Mouse (Mus musculus): Measurements from ENCODE around the gene Moap1.

Gene Moap1

DNA sequence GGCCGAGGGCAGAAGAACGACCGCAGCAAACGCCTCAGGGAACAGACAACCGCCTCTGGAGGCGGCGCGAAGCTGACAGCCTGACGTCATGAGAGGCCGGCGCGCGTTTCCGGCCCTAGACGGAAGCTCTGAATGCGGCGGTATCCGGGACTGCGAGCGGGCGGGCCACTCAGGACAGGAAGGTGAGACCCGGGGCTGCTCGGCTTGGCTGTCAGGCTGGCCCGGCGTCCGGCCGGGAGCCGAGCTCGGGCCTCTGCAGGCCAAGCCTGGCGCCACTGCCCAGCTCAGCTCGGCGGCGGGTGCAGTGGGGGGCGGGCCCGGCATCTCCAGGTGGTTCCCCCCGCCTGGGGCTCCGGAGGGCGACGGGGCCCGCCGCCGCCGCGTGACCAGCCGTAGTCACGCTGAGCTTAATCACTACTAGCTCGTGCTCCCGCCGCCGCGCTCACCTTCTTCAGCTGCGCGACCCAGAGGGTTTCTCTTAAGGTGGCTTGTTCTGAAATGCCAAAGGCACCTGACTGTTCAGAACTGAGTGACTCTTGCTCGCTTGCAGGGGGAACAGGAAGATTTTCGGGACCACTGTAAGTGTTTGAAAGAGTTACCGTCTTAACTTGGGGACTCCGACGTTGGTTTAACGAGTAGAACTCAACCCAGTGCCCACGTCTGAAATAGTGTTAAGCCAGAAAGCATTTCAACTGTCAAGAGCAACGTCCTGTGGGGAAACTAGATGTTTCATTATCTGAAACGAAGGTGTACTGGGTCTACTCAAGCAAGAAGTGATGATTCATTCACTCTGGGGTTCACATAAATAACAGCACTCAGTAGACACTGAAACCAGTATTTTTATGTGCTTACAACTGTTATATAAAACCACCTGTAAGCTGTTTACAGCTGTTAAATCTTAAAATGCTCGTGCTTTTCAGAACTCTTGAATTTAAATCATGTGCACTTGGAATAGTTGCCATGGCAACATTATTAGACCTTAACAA is at the start of gene Moap1, which contains the start of gene Tmem251:
Moap1 (minus strand) TSS at position 73 of the 986 bp plus-strand sequence.
Tmem251 (plus strand) TSS at position 174 of the 986 bp plus-strand sequence.
- DNase-seq = peak; percentile 99

DNA sequence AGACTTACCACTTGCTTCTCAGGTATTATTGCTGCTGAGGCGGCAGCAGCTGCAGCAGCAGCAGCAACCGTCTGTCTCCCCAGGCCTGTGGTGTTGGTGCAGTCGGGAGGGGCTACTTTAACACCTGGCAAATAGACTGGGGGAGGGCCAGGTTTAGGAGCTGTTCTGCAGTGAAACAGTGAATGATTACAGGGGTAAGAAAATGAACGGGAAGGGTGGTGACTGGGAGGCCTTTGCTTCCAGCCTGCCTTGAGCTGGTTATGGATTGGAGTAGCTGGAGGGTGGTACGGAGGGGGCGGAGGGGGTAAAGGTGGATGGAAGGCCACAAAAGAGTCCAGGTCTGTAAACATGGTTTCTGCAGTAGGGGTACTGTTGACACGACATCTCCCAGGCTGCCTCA is 44.5 kb upstream of the Moap1 start:
- no peak for DNase-seq

DNA sequence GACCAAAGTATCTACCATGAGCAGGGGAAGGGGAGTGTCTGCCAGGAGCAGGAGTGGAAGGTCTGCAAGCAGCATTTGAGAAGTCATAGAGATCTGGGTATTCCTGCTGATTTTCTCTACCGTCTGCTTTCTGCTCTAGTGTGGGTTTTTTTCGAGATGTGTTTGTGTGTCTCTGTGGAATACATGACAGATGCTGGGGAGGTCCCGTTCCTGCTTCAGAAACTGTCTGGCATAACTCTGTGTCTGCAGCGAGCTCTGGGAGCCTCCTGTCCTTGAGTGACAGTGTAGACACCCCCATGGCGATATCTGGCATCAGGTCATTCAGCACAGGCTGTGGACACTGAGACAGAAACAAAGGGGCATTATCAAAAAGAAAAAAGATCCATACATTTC is 42.1 kb upstream of the Moap1 start:
- no peak for DNase-seq

DNA sequence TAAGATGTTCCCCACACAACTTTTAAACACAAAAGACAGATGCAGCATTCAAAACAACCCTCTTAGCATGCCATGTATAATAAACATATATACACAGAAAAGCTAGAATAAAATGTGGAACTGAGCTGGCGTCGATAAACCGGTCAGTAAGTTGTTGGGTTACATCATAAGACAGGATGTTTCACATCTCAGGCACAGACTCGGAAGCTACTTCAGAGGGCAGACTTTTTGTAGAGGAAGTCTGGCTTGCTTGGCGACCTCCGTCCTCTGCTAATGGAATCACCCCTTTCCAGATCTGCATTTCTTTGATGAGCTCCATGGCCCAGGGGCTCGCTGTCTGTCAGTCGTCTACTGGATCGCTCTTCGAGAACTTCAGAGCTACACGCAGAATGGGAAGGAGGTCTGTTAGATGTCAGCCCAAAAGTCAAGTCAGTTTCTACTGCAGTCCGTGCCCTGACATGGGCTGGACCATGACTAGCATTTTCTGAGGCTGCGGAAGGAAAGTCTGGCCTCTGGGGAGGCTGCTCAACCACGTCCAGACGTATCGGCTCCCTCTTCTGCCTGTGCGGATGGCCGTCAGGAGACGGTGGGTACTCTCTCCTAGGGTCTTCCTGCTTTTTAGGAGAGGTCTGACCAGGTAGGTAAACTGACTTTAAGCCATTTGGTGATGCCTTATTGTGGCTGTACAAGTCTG is 41.6 kb upstream of the Moap1 start:
- peak; percentile 68 for DNase-seq

DNA sequence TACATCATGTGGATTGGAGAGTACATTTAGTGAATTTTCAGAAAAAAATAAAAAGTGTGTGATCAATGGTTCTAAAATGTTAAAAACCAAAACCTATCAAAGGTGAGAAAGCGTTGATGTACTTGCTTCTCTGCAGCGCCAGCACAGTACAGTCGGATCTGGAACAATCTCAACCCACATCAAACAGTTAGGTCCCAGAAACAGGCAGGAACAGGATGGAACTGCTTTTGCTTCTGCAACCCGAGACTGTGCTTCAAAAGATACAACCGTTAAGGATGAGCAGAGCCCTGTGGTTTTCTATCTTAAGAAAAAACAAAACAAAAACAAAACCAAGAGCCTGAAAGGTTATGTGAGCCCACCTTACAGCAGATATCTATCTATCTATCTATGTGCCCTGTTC is 39.4 kb upstream of the Moap1 start:
- no peak for DNase-seq

GRCm38 (mm10) chr12:102779452-102779851 is 36.0 kb upstream of the Moap1 start:
- DNase-seq = peak; percentile 81

DNA sequence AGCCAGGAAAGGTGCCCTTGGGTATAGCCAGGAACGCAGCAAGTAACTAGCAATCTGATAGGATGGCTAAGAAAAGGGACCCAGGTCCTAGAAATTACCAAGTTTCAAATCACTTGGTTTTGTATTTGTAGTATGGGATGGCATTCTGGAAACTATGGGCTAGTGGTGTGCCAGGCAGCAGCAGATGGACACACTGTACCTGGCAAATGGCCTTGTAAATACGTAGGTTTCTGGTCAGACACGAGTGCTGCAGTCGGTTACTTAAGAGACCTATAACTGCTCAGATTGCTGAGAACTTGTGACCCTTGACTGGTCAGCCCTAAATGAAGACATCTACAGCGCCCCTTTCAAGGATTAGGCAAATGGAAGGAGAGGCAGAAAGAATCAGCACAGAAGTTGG is 34.7 kb upstream of the Moap1 start:
- peak; percentile 64 for DNase-seq

DNA sequence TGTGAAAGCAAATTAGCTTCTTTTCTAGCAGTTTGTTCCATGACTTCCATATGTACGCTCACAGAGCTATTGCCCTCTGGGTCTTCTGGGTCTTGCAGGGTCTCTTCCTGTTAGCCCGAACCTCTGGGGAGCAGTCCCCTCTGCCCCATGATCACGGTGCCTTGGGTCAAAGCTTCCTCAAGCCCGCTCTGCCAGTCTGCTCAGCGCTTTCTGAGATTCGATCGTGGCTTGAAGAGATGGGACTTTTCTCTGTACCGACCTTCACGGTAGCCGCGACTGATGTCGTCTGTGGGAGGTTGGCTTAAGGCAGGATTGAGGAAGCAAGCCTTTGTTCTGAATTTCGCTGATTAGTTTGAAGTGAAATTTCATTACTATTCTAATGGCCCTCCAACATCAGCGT is 32.6 kb upstream of the Moap1 start:
- peak; percentile 61 for DNase-seq

GRCm38 (mm10) chr12:102772676-102773075 is 29.2 kb upstream of the Moap1 start:
- peak; percentile 55 for DNase-seq

DNA sequence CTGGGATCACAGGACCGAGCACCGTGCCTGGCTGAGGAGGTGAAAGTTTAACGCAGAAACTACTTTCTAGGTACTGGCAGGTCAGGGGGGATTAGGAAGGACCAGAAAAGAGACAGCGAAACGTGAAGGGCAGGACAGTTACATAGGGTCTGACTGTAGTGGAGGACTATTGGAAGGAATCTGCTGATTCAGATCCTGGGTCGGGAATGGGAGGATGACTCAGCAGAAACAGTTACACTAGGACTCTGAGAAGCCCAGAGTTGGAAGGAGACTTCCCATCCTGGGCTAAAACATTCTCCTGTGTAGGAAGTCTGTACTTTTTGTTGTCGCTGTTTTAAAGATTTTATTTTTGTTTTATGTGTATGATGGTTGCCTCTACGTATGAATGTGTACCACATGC is 28.1 kb upstream of the Moap1 start:
- no peak for DNase-seq

- no peak for DNase-seq
These were observed 25.5 kb upstream of the Moap1 start for GRCm38 (mm10) chr12:102769000-102769399.

DNA sequence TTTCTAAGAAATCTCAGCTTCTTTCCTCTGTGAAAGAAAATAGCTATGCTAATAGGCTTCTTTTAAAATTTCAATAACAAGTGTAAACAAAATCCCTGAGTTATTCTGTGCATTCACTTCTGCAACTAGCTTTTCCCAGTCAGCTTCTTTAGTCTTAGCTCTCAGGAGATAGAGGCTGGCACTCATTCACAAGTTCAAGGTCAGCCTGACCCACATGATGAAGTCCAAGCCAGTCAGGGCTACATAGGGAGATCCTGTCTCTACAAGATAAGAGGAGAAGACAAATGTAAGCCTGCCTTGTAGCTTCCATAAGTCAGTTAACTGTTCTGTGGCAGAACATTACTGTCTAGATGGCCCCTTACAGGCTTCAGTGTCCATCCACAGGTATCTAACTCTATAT is 20.2 kb upstream of the Moap1 start:
- DNase-seq = peak; percentile 75

- DNase-seq = no peak
These were observed 18.2 kb upstream of the Moap1 start for GRCm38 (mm10) chr12:102761668-102762067.

- DNase-seq = peak; percentile 89
These were observed 15.5 kb upstream of the Moap1 start for GRCm38 (mm10) chr12:102758936-102759335.

GRCm38 (mm10) chr12:102758403-102758756 is 14.9 kb upstream of the Moap1 start, which contains the start of gene Gm20604:
Gene Gm20604, minus strand, starts transcription at chr12:102758672.
- peak; percentile 89 for DNase-seq

GRCm38 (mm10) chr12:102757689-102758402 is 14.4 kb upstream of the Moap1 start, which contains the start of the genes Gm28051, Gon7 and Ubr7:
Gene Gm28051, minus strand, starts transcription at chr12:102757765.
Gene Gon7, minus strand, starts transcription at chr12:102757803.
Gene Ubr7, plus strand, starts transcription at chr12:102757967.
- DNase-seq = peak; percentile 99

GRCm38 (mm10) chr12:102757055-102757688 is 13.7 kb upstream of the Moap1 start:
- DNase-seq = peak; percentile 89

DNA sequence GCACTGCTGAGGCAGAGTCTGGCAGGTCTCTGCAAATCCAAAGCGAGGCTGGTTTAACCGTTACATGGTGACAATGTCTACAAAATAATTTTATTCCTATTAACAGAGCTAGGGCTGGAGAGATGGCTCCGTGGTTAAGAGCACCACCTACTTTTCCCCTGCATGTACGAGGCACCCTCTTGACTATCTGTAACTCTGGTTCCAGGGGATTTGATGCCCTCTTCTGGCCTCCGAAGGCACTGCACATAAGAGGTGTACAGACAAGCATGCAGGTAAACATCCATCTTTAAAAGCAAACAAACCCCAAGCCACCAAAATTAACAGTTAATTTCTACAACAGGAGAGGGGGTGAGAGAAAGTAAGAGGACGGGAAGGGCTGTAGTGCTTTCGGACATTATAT is 12.8 kb upstream of the Moap1 start:
- no peak for DNase-seq

- peak; percentile 55 for DNase-seq
These were observed 4.8 kb upstream of the Moap1 start for GRCm38 (mm10) chr12:102748256-102748655.

- peak; percentile 88 for DNase-seq
These were observed 1.4 kb upstream of the Moap1 start for GRCm38 (mm10) chr12:102744839-102745238.

GRCm38 (mm10) chr12:102743036-102743588 is 349 bp downstream of the Moap1 start:
- no peak for DNase-seq

DNA sequence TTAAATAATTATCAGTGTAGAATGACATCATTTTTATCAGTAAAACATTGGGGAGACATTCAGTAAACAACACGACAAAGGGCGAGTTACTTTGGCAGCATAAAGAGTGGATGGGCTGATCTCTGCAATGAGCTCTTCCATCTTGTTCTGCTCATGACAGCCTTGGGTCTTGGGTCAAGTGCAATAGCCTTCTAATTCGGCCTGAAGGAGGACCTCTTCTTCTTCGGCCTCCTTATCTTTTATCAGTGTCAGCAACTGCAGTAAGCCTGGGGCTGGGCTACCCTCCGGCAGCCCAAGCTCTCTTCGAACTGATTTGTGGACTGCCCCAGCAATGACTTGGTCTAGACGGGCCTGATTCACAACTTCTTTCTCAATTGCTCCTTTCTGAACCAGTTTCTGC is 1.4 kb downstream of the Moap1 start:
- DNase-seq = peak; percentile 71

All from heart, adult 11 months (tissue).